Mouse (Mus musculus) heart, postnatal 4 days (tissue): ENCODE measurements around the gene Dkc1. TPM values are rescaled to one million over a fixed set of nuclear protein-coding genes. Genes with fewer than 3 reads are reported as not detected.

ENCODE experiments used
- DNase-seq: peaks from one replicate; pipeline ENCODE4 v3.0.0; 2021
- total RNA-seq, 2 experiments: library from RNA; stranded (reverse); gene quantifications; 2 replicates each; pipeline ENCODE4 v1.2.3; 2021

Dkc1 gene
- 10 to 100 TPM; 31.9 to 33.6 TPM for total RNA-seq

DNA sequence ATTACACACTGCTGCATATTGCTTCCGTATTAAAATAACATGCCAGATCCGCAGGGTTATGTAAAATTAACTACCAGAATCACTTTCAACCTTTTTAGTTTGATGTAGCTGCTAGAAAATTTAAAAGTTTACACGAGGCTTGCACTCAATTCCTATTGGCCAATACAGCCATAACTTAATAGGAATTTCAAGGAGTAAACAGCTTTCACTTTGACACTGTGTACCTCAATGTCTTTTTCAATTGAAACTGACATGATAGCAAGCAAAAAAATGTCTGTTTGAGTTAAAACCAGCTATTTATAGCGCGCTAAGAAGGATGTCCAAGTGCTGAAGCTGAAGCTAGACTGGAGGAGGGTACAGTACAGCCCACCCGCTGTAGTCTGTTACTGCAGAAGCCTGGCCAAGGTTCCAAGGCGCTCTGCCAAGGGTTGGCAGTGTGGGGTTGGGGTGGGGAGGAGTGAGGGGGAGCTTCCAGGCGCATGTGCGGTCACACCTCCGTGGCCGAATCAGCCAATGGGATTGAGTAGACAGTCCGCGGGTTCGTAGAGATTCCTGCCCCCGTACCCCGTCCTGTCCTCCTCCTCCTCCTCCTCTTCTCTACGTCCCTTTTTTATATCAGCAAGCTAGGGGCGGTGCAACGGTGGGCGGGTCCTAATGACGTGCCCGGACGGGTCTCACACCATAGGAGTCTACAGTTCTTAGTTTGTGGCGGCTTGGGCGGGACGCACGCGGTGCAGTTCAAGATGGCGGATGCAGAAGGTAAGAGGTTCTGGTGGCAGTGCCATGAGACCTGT is at the start of gene Dkc1:
Gene Dkc1 (plus strand): TSS at position 486 of the 794 bp plus-strand sequence.
- DNase-seq = peak; percentile 93

DNA sequence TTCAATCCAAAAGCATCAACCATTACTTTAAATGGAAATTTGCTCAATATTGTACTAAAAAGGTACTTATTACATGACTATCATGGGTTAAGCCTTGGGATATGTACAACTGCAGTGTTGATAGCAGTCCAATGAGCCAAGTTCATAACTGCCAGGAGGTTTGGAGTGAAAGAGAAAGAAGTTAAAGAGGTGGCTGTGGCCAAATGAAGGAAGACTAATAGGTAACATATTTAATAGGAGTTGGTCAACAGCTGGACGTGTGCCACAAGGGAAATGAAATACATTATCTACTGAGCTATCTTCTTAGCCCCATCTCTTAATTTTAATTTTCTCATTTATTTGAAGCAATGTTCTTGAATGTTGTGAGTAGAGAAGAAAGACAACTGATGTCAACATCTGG is 49.7 kb upstream of the Dkc1 start:
- no peak for DNase-seq

DNA sequence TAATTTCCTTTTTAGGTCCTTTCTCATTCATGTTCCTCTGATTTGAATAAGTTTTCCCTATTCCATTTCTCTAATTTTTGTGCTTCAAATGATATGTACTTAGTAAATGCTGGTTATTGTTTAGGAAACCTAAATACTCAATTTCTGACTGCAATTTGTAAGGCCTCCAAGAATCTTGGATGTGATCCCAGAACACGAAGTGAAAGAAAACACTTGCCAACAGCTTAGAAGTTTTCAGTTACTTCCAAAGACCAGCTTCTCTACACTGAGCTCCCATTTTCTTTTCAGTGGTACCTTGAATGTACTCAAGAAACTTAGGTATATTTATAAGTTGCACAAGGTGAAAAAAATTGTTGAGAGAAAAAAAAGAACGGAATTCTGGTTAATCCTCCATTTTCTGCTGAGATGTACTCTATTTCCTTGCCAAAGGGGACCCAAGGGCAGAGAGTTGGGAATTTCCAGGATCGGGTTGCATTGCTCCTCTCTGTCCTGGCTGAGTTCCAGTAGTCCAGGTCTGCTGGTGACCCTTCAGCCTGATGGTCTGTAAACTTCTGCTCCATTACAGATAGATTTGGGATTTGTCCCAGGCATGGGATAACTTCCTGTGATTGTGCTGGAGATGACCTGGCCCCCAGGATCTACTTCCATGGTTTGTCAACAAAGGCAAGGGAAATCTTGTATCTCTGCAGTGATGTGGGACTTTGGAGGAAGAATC is 48.6 kb upstream of the Dkc1 start:
- peak; percentile 36 for DNase-seq

DNA sequence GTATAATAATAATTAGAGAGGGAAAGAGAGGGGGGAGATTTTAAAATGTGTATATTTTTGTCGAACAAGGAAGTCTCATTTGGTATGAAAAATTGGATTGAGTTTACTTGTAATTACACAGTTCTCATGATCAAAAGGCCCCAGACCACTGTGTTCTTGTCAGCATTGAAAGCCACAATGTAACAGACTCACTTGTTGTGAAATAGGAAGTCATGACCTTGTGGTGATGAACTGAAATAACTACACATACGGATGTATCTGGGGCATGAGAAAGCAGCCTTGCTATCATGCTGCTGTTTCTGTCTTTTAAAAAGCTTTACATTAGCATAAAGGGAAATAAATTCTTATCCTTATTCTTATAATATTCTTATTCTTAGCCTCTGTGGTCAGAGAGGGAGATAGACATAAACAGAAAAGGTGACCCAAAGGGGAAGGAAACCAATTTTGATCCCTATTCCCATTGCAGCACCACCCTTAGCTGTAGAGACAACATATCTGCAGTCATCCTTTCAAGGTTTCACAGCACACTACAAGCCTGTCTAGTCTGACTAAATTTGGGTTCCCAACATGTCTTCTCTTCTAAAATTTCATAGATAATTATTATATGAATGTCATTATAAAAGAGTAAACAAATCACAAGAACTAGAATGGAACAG is 39.4 kb upstream of the Dkc1 start:
- no peak for DNase-seq

DNA sequence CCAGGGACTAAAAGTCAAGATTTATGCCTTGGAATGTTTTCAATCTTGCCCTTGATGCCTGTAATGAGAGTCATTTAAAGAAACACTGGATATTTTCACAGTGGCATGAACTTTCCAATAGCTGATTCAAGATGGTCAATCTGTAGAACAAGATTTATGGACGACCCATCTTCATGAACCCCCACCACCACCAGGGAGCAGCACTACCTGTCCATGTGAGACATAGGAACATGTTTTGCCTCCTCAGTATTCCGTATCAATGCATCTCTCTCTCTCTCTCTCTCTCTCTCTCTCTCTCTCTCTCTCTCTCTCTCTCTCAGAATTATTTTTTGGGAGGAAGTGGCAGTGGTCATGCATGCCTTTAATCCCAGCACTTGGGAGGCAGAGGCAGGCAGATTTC is 13.3 kb upstream of the Dkc1 start:
- DNase-seq = peak; percentile 8

DNA sequence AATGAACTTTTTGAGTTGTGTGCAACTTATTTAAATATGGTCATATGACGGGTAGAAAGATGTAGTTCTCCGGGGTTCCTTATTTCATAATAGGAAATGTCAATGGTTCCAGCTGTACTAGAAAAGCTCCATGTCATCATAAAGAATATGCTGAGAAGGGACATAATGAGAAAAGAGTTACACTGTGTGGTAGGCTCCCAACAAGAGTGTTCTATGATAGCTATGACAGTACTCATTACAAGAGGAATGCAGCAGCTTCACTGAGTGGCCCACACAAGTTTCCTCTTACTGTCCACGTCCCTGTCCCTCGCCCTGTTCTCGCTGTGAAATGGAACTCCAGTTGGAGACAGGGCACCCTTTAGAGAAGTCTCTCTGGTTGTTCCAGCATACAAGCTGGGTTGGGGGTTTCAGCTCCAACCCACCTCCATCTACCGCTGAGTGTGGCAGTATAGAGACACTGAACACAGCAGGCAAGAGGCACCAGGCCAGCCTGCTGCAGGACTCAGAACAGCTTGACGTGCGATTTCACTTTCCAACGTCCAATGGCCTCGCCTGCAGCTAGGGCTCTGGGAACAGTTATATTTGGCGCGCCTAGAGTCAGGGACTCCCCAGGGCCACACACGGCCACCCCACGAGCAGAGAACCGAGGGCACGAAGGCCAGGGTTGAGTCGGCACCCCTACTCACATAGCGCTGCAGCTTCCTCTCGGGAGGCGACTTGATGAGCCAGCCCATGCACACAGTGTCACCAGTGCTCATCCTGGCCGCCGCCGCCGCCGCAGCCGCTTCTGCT is 11.5 kb upstream of the Dkc1 start:
- peak; percentile 11 for DNase-seq

DNA sequence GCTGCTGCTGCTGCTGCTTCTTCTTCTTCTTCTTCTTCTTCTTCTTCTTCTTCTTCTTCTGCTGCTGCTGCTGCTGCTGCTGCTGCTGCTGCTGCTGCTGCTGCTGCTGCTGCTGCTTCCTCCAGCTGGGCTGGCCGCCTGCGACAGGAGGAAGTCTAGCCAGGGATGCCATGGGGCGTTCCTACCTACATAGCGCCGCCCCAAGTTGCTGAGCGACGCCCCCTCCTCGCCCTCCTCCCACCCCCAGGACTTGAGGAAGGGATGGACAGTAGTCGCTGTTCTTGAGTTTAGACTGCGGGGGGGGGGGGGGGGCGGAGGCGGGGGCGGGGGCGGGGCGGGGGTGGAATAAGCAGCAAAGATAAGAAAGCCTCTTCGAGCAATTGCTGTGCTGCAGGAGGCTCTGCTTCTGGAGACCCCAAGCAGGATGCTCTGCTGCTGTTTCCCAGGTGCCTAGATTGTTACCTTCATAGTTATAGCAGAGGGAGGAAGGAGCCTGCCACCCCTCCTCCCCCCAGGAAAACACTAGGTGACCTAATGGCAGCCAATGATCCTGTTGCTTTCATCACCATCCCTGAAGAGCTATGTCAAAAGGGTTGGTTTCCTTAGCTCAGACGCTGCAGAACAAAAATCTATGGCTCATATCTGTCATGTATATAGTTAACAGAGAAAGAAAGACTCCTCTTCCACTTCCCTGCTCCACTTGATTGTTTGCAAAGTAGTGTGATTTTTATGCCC is 10.7 kb upstream of the Dkc1 start, which contains the start of gene Gab3:
Gene Gab3 (minus strand): TSS at position 685 of the 735 bp plus-strand sequence.
- peak; percentile 58 for DNase-seq

DNA sequence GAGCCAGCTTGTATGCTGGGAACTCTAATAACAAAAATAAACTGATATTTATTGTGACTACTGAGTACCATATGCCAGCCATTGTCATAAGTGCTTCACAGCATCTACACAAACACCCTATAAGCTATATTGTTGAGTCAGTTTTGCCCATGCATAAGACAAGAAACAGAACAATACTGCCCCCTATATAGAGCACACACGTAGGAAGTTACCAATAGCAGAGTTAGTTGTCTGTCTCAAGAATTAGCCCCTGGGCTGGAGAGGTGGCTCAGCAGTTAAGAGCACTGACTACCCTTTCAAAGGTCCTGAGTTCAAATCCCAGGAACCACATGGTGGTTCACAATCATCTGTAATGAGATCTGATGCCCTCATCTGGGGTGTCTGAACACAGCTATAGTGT is 10.0 kb upstream of the Dkc1 start:
- DNase-seq = no peak

DNA sequence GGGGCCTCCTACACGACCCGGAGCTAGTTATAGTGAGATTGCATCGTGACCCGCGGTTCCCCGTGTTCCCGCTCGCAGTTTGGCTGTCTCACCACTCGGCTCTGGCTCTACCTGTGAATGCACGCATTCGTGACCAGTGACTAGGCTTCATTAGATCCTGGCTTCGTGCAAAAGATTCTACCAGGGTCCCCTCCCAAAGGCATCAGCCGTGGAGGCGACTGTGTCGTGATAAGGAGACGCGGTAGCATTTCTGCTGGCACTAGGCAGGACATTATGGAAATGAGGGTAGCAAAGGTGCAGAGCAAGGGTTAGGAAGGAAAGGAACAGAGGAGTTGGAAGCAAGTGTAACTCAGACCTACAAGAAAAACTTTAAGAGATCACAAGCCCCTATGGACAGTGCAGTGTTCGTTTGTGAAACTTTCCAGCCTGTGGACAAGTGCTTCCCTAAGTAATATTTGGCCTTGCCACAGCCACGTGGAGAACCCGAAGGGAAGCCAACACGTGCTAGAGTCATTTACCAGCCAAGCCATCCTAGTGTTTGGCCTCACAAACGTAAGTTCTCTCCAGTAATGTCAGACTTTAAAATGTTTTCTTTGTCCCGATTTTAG is 613 bp downstream of the Dkc1 start:
- peak; percentile 15 for DNase-seq

DNA sequence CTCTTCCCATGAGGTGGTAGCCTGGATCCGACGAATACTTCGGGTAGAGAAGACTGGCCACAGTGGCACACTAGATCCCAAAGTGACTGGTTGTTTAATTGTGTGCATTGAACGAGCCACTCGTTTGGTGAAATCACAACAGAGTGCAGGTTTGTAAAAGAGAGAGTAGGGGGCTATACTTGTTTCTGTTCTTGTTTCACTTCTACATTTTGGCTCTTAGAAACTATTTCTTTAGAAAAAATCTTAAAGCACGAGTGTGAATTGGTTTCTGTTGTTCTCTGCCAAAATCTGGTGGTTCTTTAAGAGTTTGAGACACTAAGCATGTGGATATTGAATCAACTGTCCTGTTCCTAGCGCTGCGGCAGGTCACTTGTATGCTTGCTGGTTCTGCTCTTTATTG is 3.1 kb downstream of the Dkc1 start:
- no peak for DNase-seq

DNA sequence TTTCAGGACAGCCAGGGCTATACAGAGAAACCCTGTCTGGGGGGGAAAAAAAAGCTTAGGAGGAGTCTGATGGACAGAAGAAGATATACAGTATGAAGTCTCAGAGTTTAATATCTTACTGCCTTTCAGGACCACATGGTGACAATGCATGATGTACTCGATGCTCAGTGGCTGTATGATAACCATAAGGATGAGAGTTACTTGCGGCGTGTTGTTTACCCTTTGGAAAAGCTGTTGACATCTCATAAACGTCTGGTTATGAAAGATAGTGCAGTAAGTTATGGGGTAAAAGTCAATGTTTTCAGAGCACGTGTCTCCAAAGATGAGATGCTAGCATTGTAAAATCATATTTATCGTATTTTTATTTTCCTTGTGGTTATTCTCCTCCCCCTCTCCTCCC is 6.6 kb downstream of the Dkc1 start:
- no peak for DNase-seq

DNA sequence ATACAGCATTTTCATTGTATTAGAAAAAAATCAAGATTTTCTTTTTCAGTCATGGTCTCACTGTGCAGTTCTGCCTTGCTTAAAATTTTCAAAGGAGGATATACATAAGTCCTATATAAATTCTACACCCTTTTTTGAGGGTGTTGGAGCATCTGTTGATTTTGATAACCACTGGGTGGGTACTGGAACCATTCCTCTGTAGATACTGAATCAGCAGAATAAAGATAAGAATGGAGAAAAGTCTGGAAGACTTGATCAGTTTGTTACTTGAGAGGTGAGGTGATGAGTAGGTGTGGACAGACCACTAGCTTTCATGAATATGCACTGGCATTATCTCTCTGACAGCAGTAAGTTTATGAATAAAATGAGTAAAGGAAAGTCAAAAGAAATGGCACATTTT is 19.9 kb downstream of the Dkc1 start:
- no peak for DNase-seq

DNA sequence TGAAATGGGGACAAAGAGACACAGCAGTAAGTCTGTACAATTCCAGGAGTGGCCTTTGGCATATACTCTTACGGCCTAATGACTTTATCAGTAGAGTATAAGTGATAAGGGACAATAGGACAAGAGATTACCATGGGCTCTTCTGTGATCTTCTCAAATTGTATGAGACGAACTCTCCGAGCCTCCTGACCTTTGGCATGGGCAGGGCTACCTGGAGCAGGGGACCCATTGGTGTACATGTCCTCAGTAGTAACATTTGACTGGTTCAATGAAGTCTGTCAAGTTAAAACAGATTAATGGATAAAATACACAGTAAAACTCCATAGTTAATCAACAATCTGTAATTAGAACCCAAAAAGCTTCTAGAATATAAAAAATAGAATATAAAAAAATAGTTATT is 30.0 kb downstream of the Dkc1 start:
- no peak for DNase-seq

DNA sequence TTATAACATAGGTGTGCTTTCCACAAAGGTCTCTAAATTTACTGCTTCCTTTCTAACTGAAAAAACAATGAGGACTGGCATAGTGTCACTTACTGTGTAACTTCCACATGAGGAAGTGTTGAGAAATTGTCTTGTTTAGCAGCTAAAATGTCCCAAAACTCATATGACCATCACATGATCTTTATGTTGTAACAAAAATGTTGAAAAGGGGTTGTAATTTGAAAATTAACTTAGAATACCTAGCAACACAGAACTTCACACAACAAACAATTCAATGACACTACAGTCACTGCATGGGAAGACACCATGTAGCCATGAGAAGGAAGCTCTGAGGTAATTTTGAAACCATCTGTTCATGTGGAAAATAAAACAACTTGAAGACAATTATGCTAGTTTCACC is 31.2 kb downstream of the Dkc1 start:
- no peak for DNase-seq

DNA sequence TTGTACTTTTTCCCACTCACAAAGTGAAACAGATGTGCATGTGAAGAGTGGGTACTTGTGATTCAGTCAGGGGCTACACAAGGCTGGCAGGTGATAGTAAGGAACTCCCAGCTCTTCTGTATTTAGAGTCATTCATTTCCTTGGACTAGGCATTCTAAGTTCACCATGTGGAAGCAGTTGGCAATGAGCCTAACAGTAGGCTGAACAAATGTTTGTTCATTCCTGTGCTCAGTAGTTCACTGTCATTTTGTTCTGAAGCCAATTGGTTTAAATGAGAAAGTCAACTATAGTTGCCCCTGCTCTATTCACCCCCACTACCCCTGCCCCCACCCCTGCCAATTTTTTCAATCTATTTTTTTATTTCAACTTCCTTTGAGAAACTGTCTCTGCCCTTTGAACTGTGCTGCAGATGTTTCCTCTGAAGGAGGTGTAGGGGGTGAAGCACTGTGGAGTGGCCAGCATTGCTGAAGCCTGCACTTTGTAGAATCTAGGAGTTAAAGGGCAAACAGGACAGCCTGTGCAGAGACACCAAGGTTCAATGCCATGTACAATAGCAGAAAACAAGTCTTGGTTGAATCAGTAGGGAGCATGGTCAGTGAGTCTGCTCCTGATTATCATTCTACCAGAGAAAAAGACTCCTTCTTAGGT is 32.8 kb downstream of the Dkc1 start:
- DNase-seq = no peak

DNA sequence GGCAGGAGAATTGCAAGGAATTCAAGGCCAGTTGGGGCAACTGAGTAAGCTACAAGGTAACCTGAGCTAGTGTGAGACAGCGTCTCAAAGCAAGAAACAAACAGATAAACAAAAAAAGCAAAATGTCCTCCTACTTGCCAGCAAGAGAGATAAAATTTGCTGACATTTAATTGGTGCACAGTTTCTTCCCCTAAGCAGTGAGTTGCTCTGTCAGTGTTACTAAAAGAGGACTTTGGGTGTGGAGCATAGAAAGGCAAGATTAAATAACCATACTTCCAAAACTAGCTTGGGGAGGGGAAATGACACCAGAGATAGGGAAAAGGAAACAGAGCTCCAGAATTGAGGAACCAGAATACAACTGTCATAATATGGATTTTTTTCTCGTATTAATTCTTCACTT is 33.8 kb downstream of the Dkc1 start:
- no peak for DNase-seq

DNA sequence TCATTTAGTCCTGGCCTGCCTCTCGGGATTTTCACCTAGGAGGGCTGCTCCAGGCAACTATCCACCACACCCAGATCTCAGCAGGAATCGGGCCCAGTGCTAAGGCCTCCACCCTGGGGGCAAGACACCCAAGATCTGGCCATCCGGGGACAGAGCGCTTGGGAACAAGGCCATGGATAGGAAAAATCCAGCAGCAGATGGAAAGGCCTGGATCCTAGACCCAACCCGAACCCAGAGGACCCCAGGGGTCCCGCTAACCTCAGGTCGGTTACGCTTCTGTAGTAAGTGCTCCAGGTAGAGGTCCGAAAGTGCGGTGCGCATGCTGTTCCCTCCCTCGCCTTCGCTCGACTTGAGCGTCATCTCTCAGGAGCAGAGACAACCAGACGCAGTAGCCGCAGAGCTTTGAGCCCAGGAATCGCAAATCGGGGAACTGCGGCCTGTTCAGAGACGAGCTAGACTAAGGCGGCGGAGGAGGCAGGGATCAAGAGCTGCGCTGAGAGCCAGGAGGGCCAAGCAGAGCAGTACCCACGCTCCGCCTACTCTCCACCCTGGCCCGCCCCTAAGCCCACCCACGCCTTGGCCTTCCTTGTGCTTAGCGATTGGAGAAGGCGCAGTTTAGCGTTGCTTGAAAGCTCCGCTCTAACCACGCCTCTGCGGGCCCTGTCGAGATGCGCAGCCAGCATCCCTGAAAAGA is 35.0 kb downstream of the Dkc1 start, which contains the start of gene Mpp1:
Gene Mpp1 (minus strand): TSS at position 550 of the 694 bp plus-strand sequence.
- DNase-seq = peak; percentile 78

DNA sequence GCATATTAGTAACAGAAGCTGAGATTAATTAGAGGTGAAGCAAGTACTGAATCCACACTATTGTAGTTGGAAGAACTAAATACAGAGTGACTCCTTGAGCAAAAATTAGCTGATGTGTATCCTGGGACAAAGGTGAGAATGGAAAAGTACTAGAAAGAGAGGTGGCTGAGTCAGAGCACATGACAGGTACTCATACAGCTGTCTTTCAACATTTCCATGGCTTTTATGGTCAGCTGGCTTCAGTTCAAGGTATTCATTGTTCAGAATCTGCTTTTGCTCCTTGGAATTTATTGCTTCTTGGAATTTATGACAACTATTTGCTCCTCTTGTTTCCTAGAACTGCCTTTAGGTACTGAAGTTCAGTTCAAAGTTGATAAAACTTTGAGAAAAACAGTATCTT is 41.3 kb downstream of the Dkc1 start:
- no peak for DNase-seq

DNA sequence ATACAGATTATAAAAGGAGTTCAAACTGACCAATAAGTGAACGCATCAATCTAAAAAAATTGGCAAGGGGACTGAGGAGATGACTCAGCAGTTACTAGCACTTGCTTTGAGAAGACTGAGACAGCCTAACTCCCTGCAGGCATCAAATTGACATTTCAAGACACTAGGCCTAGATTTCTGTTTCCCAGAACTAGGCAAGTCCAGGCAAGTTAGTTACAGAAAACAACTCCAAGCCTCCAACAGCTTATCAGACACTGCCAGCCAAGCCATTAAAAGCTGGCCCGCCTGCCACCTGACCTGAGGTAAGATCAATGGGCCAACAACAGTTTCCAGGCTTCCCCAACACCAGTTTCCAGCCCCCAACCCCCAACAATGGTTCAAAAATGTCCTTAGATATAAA is 42.1 kb downstream of the Dkc1 start:
- DNase-seq = no peak

DNA sequence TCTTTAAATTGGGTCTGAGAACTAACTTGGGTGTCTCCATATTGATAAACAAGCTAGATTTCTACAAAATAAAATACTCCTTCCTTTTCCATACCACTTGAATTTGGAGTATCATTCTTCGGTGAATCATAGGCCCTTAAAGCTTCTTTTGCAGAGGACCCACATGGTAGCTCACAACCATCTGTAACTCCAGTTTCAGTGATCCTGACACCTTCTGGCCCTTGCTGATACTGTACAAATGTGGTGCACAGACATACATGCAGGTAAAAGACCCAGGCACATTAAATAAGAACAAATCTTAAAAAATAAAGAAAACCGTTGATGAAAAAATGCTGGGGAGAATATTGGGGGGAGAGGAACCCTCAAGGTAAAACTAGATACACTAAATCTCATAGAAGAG is 42.5 kb downstream of the Dkc1 start:
- DNase-seq = no peak
